Mouse (Mus musculus) limb, embryonic 12.5 days (tissue): ENCODE data around the gene Drc3. TPM values are rescaled to one million over a fixed set of nuclear protein-coding genes. Genes with fewer than 3 reads are reported as not detected.

Source experiments
- ATAC-seq: fragments of 200-750 bp; cut with Nextera tagmentation; 2 replicates; pipeline ENCODE4 v1.8.0; 2017; ENCODE audit warnings: low read depth, moderate TSS enrichment; ENCODE audit not compliant: insufficient number of reproducible peaks, insufficient read depth, low FRiP score, low TSS enrichment
- H3K27ac ChIP-seq: fragments of 300-500 bp; sonication (generic); 2 replicates; pipeline ENCODE4 v1.5.1; 2016; ENCODE audit warnings: mild to moderate bottlenecking, moderate library complexity
- H3K27me3 ChIP-seq: fragments of 300-500 bp; sonication (generic); 2 replicates; pipeline ENCODE4 v1.6.1; 2016; ENCODE audit warnings: mild to moderate bottlenecking, moderate library complexity
- H3K36me3 ChIP-seq: fragments of 300-500 bp; sonication (generic); 2 replicates; pipeline ENCODE4 v1.6.1; 2016; ENCODE audit warnings: mild to moderate bottlenecking, moderate library complexity
- H3K4me1 ChIP-seq: fragments of 300-500 bp; sonication (generic); replicated peaks from 2 replicates; pipeline ENCODE4 v1.6.1; 2016
- H3K4me2 ChIP-seq: fragments of 300-500 bp; sonication (generic); 2 replicates; pipeline ENCODE4 v1.6.1; 2016; ENCODE audit warnings: mild to moderate bottlenecking, moderate library complexity
- H3K4me3 ChIP-seq: fragments of 300-500 bp; sonication (generic); replicated peaks from 2 replicates; pipeline ENCODE4 v1.5.1; 2016; ENCODE audit warnings: mild to moderate bottlenecking
- H3K9ac ChIP-seq: fragments of 300-500 bp; sonication (generic); replicated peaks from 2 replicates; pipeline ENCODE4 v1.6.1; 2016; ENCODE audit warnings: mild to moderate bottlenecking, moderate library complexity
- H3K9me3 ChIP-seq: fragments of 300-500 bp; sonication (generic); 2 replicates; pipeline ENCODE4 v1.6.1; 2016; ENCODE audit warnings: mild to moderate bottlenecking, moderate library complexity
- WGBS: fragments of 180-500 bp; shearing (Covaris S2); methylation state at CpG from one replicate; pipeline ENCODE4 v1.1.7; 2016; 5-methylcytosine and 5-hydroxymethylcytosine counted together
- polyA plus RNA-seq: library from polyadenylated mRNA; unstranded; fragments of >200 nt; fragmentation: Nextera tagmentation; extraction: Ambion mirVana; gene quantifications from 2 replicates; pipeline ENCODE4 v1.2.1, GENCODE M21; 2016

The Drc3 gene
- 2.1 and 2.9 TPM in 2 replicates for polyA plus RNA-seq

DNA sequence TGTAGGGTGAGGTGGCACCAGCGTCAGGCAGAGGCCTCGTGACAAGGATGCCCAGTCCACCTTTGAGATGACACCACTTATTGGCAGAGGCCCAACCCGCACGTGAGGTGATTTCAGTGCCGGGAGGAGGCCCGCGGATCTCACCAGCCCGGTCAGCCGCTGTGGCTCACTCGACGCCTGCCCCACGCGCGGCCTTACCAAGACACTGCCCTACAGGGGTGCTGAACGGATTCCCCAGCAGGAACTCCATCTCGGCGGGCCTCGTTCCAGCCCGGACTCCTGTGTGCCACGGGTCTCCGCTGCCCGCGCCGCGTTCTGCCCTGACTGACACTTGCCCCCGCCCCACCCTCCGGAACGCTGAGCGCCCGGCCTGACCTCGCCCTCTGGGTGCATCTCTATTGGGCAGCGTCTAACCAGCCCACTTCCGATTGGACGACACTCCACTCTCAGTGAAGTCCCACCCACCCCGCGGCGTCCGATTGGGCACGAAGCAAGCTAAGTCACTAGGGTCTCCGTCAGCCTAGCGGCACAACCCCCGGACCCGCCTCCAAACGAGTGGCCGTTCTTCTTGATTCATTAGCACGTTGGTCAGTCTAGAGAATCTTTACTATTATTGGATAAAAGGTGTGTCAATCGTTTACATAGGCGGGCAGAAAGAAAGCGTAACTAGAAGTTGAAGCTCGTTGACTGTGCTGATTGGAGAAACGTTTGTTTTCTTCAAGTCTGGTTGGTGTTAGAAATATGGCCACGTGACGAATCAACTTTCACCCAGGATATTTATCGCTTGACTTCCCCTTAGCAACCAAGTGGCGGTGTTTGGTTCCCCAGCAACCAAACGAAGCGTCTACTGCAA, at the start of gene Drc3, which contains the start of gene Tom1l2:
Drc3 (plus strand) TSS at position 771 of the 853 bp plus-strand sequence.
Tom1l2 (minus strand) TSS at position 347 of the 853 bp plus-strand sequence.
- Histone ChIP-seq H3K4me3 (peak within 1 kb of the TSS; percentile 73), H3K36me3 (no peaks in the 10 kb centered on the region), H3K4me1 (peaks cover 17% of the 10 kb centered on the region), H3K27me3 (no peaks in the 10 kb centered on the region), H3K9me3 (no peaks in the 10 kb centered on the region), H3K9ac (peak within 1 kb of the TSS; percentile 72), H3K4me2 (peak within 1 kb of the TSS; percentile 98), H3K27ac (peak within 1 kb of the TSS; percentile 45; the same call in 1 of the 2 replicates)
- under 1% methylated on average over 57 of the region's 57 CpGs for WGBS
- ATAC-seq, result peak; percentile 100

DNA sequence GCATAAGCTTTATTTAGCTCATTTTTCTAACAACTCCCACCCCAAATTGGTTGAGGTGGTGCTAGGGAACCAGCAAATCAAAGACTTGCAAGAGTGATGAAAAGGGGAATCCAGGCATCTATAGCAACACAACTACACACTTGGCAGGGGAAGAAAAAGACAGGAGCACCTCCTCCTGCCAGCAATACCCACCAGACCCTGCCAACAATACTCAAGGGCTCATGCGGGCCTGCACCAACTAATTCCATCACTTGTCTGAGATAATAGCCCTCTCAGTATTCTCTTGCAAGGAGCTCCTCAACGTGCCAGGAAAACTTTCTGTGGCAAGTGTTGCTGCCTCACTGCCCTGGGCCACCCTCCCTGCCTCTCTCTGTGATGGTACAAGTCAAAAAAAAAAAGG, 49.6 kb upstream of the Drc3 start:
- no peak overlapping the region for H3K4me2 ChIP-seq
- peaks cover 29% of the 10 kb centered on the region for H3K4me1 ChIP-seq
- H3K27ac ChIP-seq, result no peak overlapping the region
- H3K27me3 ChIP-seq, result no peaks in the 10 kb centered on the region
- H3K9me3 ChIP-seq, result no peaks in the 10 kb centered on the region; the same call in 1 of the 2 replicates
- H3K4me3 ChIP-seq, result no peak overlapping the region
- ATAC-seq, result no peak
- no peak overlapping the region for H3K9ac ChIP-seq
- H3K36me3 ChIP-seq, result 0 out of 2 replicates have a peak, but pooled peaks cover 3% of the 10 kb centered on the region
- 91% methylated on average over 2 of the region's 2 CpGs for WGBS

DNA sequence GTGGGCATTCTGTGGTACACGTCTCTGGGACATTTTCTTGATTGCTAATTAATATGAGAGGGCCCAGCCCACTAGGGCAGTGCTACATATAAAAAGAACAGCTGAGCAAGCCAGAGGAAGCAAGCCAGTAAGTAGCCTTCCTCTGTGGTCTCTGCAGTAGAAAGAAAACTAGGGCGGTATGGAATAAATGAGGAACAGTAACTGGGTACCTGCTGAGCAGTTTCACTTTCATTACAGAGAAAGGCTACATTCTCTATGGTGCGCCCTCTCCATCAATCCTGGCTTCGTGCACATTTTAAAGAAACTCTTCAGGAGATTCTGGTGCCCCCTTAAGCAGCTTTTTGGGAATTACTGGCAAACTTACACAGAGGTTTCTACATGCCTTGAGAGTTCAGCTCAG, 47.5 kb upstream of the Drc3 start:
- WGBS, result 51% methylated on average over 4 of the region's 4 CpGs
- H3K4me2 ChIP-seq, result no peak overlapping the region
- H3K27me3 ChIP-seq, result no peaks in the 10 kb centered on the region
- no peak for ATAC-seq
- peaks cover 35% of the 10 kb centered on the region for H3K4me1 ChIP-seq
- H3K4me3 ChIP-seq, result no peak overlapping the region
- H3K36me3 ChIP-seq, result 0 out of 2 replicates have a peak, but pooled peaks cover 3% of the 10 kb centered on the region
- H3K27ac ChIP-seq, result peak overlapping the region; percentile 60
- H3K9me3 ChIP-seq, result no peaks in the 10 kb centered on the region; the same call in 1 of the 2 replicates
- no peak overlapping the region for H3K9ac ChIP-seq

DNA sequence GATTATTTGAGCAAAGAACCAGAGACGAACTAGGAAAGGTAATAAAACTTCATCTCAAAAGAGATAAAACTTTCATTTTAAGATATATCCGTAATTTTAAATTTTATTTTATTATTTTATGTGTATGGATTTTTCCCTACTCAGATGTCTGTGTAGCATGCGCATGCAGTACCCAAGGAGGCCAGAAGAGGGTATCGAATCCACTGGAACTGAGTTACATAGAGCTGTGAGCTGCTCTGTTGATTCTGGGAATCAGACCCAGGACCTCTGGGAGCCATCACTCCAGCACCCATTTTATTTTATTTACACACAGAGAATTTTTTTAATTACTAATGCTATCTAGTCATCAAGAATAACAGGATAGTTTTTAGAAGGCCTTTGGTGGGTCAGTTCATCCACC, 46.3 kb upstream of the Drc3 start:
- no peak overlapping the region for H3K4me2 ChIP-seq
- peaks cover 39% of the 10 kb centered on the region for H3K4me1 ChIP-seq
- H3K9ac ChIP-seq, result no peak overlapping the region
- no peak overlapping the region for H3K27ac ChIP-seq
- no peaks in the 10 kb centered on the region for H3K27me3 ChIP-seq
- no peak overlapping the region for H3K4me3 ChIP-seq
- H3K36me3 ChIP-seq, result 0 out of 2 replicates have a peak, but pooled peaks cover 3% of the 10 kb centered on the region
- 64% methylated on average over 4 of the region's 4 CpGs for WGBS
- H3K9me3 ChIP-seq, result no peaks in the 10 kb centered on the region; the same call in 1 of the 2 replicates
- no peak for ATAC-seq

DNA sequence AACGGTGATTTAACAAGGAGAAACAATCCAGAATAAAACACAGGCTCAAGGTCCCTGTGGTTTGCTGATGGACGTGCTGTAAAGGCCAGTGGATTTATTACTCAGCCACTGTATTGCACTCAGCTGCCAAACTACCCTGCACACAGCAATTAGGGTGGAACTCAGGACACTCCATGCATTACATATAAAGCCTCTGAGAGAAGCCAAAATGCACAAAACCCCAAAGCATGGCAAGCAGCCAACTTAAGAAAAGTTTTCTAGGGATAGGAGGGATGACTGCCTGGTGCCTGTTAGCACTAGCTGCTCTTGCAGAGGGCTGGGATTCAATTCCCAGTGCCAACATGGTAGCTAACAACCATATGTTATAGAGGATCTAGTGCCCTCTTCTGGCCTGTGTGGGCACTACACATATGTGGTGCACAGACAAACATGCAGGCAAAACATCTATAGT, 45.7 kb upstream of the Drc3 start:
- Histone ChIP-seq H3K9me3 (no peaks in the 10 kb centered on the region; the same call in 1 of the 2 replicates), H3K27ac (no peak overlapping the region), H3K4me3 (no peak overlapping the region), H3K4me2 (no peak overlapping the region), H3K9ac (no peak overlapping the region), H3K4me1 (peaks cover 34% of the 10 kb centered on the region), H3K36me3 (0 out of 2 replicates have a peak, but pooled peaks cover 3% of the 10 kb centered on the region), H3K27me3 (no peaks in the 10 kb centered on the region)
- ATAC-seq, result no peak
- 91% methylated on average over 2 of the region's 2 CpGs for WGBS

DNA sequence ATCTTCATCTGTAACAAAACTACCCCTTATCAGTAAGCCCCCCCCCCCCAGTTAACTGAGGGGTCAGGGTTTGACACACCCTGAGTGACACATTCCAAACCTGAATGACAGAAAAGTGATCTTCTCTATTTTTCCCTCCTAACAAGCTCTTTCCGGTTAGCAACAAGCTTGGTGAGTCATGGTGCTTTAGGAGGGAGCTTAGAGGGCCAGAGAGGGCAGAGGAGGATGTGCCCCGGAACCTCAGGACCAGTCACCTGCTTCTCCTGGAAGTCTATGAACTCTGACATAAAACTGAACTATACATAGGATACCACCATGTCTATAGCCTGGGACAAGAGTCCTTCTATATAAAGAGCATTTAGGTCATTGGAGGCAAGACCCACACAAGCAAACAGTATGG, 45.1 kb upstream of the Drc3 start:
- 83% methylated on average over 2 of the region's 2 CpGs for WGBS
- no peaks in the 10 kb centered on the region for H3K27me3 ChIP-seq
- peak overlapping the region; percentile 76 for H3K27ac ChIP-seq
- no peak overlapping the region for H3K4me3 ChIP-seq
- H3K9ac ChIP-seq, result no peak overlapping the region
- no peaks in the 10 kb centered on the region; the same call in 1 of the 2 replicates for H3K9me3 ChIP-seq
- ATAC-seq, result no peak
- H3K4me1 ChIP-seq, result peaks cover 28% of the 10 kb centered on the region
- 0 out of 2 replicates have a peak, but pooled peaks cover 3% of the 10 kb centered on the region for H3K36me3 ChIP-seq
- H3K4me2 ChIP-seq, result no peak overlapping the region

DNA sequence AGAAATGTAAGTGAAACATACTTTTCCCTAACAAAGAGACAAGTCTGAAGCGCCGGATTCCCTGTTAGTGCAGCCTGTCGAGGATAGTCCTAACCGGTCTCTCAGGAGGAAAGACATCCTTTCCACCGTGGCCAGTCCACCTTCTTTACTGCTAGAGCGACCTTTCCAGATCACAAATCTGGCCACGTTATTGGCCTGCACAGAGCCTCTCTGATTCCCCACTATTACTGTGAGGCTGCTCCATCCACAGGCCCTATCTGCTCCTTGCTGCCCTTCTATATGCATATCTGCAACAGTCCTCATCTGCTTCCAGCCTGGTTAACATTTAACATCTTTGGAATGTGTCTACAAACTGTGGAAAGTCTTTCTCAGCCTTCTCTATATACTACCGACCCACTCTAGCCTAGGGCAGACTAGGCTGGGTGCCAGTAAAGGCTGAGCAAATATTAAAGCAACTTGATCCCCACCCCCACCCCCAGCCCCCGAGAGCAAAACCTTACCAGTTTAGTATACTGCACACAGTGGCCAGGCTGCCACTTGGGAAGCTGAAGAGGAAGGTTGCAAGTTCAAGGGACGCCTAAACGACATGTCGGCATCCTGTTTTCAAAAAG, 44.5 kb upstream of the Drc3 start:
- Histone ChIP-seq H3K9ac (no peak overlapping the region), H3K27ac (peak overlapping the region; percentile 76), H3K36me3 (0 out of 2 replicates have a peak, but pooled peaks cover 3% of the 10 kb centered on the region), H3K4me2 (no peak overlapping the region), H3K9me3 (no peaks in the 10 kb centered on the region; the same call in 1 of the 2 replicates), H3K4me1 (peaks cover 28% of the 10 kb centered on the region), H3K4me3 (no peak overlapping the region), H3K27me3 (no peaks in the 10 kb centered on the region)
- ATAC-seq, result no peak
- WGBS, result 68% methylated on average over 12 of the region's 12 CpGs

DNA sequence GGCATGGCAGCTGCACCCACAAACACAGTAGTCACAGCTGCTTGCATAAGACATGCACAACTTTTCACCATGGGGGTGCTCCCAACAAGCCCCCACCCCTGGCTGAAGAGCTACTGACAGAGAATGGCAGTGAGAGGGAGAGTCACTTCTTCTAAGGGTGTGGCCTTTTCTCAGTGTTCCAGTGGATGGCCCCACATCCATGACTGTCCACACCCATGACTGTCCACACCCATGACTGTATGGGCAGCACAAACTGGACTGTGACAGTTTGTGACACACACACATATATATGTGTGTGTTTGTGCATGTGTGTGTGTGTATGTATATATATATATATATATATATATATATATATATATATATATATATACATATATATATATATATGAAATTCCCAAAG, 43.3 kb upstream of the Drc3 start:
- no peak for ATAC-seq
- peaks cover 28% of the 10 kb centered on the region for H3K4me1 ChIP-seq
- 0 out of 2 replicates have a peak, but pooled peaks cover 3% of the 10 kb centered on the region for H3K36me3 ChIP-seq
- H3K9ac ChIP-seq, result no peak overlapping the region
- no peak overlapping the region for H3K4me3 ChIP-seq
- no peaks in the 10 kb centered on the region for H3K27me3 ChIP-seq
- H3K27ac ChIP-seq, result no peak overlapping the region
- no peak overlapping the region for H3K4me2 ChIP-seq
- no peaks in the 10 kb centered on the region; the same call in 1 of the 2 replicates for H3K9me3 ChIP-seq

DNA sequence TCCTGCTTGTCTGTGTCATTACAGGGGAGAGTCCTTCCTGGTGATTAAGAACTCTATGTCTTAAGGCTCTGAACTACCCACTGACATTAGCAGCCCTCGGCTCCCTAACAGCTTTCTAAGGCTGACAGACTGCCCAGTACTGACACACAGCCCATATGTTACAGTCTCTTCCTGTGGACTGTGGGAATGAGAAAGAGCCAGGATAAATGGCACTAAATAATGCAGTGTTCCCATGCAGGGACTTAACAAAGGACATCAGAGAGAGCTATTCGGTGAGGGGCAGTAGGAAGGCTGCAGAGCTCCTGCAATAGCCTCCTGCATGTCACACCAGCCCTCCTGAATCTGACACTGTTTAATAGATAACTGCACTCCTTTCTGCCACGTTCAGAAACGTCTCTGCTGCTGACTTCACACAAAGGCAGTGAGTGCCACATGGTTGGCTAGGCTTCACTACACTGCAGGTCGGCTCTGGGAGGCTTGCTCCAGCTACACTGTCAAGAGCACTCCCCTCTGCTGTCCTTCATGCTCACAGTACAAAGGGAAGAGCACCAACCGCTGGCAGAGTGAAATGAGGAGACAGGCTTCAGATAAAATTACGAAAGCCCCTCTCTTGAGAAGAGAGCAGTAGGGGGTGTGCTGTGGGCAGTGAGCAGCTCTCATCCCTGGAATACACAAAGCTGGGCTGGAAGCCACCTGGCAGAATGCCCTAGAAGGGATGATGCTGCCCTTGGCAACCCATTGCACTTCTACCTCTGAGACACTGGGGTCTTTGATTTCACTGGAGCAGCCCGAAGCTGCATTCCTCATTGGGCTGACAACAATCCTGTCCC, 41.9 kb upstream of the Drc3 start:
- ATAC-seq, result no peak
- no peaks in the 10 kb centered on the region; the same call in 1 of the 2 replicates for H3K9me3 ChIP-seq
- H3K27me3 ChIP-seq, result no peaks in the 10 kb centered on the region
- no peak overlapping the region for H3K4me2 ChIP-seq
- H3K9ac ChIP-seq, result no peak overlapping the region
- 26% methylated on average over 8 of the region's 8 CpGs for WGBS
- no peak overlapping the region for H3K4me3 ChIP-seq
- H3K27ac ChIP-seq, result peak overlapping the region; percentile 46
- peaks cover 26% of the 10 kb centered on the region for H3K4me1 ChIP-seq
- H3K36me3 ChIP-seq, result 0 out of 2 replicates have a peak, but pooled peaks cover 3% of the 10 kb centered on the region

DNA sequence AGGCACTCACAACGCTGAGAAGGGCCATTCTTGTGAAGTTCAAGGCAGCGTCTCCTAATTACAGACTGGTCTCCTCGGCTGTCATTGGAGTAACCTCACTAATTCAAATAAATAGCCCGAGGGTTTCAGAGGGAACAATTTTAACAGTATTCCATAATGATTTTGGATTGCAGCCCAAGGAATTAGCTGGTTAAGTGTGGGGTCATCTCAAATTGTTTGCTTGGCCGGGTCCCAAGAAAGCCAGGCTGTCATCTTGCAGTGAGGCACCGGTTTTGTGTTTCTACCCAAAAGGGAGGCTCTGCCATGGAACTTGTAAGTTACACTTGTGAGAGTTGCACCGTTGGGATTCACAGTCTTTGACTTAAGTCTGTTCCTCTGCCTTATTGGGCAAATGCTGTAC, 36.9 kb upstream of the Drc3 start:
- Histone ChIP-seq H3K4me2 (no peak overlapping the region), H3K4me3 (no peak overlapping the region), H3K9ac (no peak overlapping the region), H3K27me3 (no peaks in the 10 kb centered on the region), H3K4me1 (peaks cover 59% of the 10 kb centered on the region), H3K9me3 (no peaks in the 10 kb centered on the region), H3K36me3 (no peaks in the 10 kb centered on the region), H3K27ac (0 out of 2 replicates have a peak overlapping the region, but pooled peaks have one; percentile 56)
- WGBS, result 62% methylated on average over 7 of the region's 7 CpGs
- ATAC-seq, result no peak
